Mouse (Mus musculus) heart, adult 2 months (tissue): Measurements from ENCODE around the gene Crocc. TPM values are rescaled to one million over a fixed set of nuclear protein-coding genes. Genes with fewer than 3 reads are reported as not detected.

Experiments used
- DNase-seq, 2 experiments: peaks; one replicate each; pipeline ENCODE4 v3.0.0; 2021
- H3K27ac ChIP-seq: fragments of 200-600 bp; 2 replicates; pipeline ENCODE4 v1.8.1; 2022
- H3K27me3 ChIP-seq: fragments of 200-500 bp; 2 replicates; pipeline ENCODE4 v1.6.1; 2012; ENCODE audit warnings: mild to moderate bottlenecking, low read length, inconsistent platforms, mixed read lengths; ENCODE audit not compliant: control insufficient read depth, insufficient read depth
- H3K36me3 ChIP-seq: fragments of 200-500 bp; 2 replicates; pipeline ENCODE4 v1.6.1; 2012; ENCODE audit warnings: low read length, inconsistent platforms; ENCODE audit not compliant: control insufficient read depth, insufficient read depth
- H3K4me1 ChIP-seq: fragments of 200-500 bp; 2 replicates; pipeline ENCODE4 v1.6.1; 2011; ENCODE audit warnings: low read length; ENCODE audit not compliant: control insufficient read depth, insufficient read depth
- H3K4me3 ChIP-seq: fragments of 200-600 bp; 2 replicates; pipeline ENCODE4 v1.8.1; 2022
- H3K79me2 ChIP-seq: fragments of 200-500 bp; replicated peaks from 2 replicates; pipeline ENCODE4 v1.6.1; 2012; ENCODE audit warnings: mild to moderate bottlenecking, inconsistent platforms, low read length, moderate library complexity, mixed read lengths; ENCODE audit not compliant: control insufficient read depth, insufficient read depth
- H3K9ac ChIP-seq: fragments of 200-500 bp; 2 replicates; pipeline ENCODE4 v1.6.1; 2012; ENCODE audit warnings: low read depth, mild to moderate bottlenecking, control low read depth, inconsistent platforms, low read length, mixed read lengths
- CTCF ChIP-seq: fragments of 200-600 bp; IDR thresholded peaks from 2 replicates; pipeline ENCODE4 v1.8.1; 2022; ENCODE audit warnings: antibody characterized with exemption, mild to moderate bottlenecking, moderate library complexity
- EP300 ChIP-seq: fragments of 200-500 bp; IDR thresholded peaks from 2 replicates; pipeline ENCODE4 v1.6.1; 2011; ENCODE audit warnings: low read depth, low read length, control low read depth; ENCODE audit not compliant: insufficient read depth
- POLR2A ChIP-seq: fragments of 200-500 bp; IDR thresholded peaks from 2 replicates; pipeline ENCODE4 v1.6.1; 2011; ENCODE audit warnings: mild to moderate bottlenecking, low read depth, low read length, control low read depth; ENCODE audit not compliant: insufficient read depth
- WGBS: fragments of 180-500 bp; shearing (Covaris S2); methylation state at CpG from one replicate; pipeline ENCODE4 v1.1.7; 2018; 5-methylcytosine and 5-hydroxymethylcytosine counted together
- intact Hi-C: fragments of 180-260 bp; cut with DNase I; formaldehyde crosslinking; loops from one replicate; pipeline ENCODE4 v1.15.1; 2025
- polyA plus RNA-seq: library from polyadenylated mRNA; depleted of rRNA; stranded (reverse); fragments of >200 nt; gene quantifications from 2 replicates; pipeline ENCODE4 v1.2.3, GENCODE M21; 2012
- total RNA-seq, 2 experiments: library from RNA; stranded (reverse); gene quantifications; 2 replicates each; pipeline ENCODE4 v1.2.3; 2021

Gene Crocc
- total and polyA plus RNA-seq, 3 experiments: 4.6 to 5.1 (median 4.9) TPM

GRCm38 (mm10) chr4:141014856-141015255 is 45.5 kb downstream of the Crocc start:
- TF ChIP-seq CTCF: no peak
- no peak for TF ChIP-seq EP300
- TF ChIP-seq POLR2A: no peak

GRCm38 (mm10) chr4:141014114-141014513 is 46.2 kb downstream of the Crocc start:
- intact Hi-C loops: no loop called here
- H3K79me2 ChIP-seq: no peaks in the 10 kb centered on the region
- no peaks in the 10 kb centered on the region for H3K27me3 ChIP-seq
- H3K4me3 ChIP-seq: no peak overlapping the region
- DNase-seq: no peak
- H3K27ac ChIP-seq: no peak overlapping the region
- peaks cover 7% of the 10 kb centered on the region for H3K4me1 ChIP-seq
- 80% methylated on average over 8 of the region's 8 CpGs for WGBS
- H3K36me3 ChIP-seq: no peaks in the 10 kb centered on the region
- TF ChIP-seq EP300: no peak
- no peak for TF ChIP-seq CTCF
- TF ChIP-seq POLR2A: no peak
- no peak overlapping the region for H3K9ac ChIP-seq

More at GRCm38 (mm10) chr4:141014856-141015255, 45.5 kb downstream of the Crocc start:
- intact Hi-C loops: no loop called here
- Histone ChIP-seq H3K36me3 (no peaks in the 10 kb centered on the region), H3K9ac (no peak overlapping the region), H3K27me3 (no peaks in the 10 kb centered on the region), H3K79me2 (no peaks in the 10 kb centered on the region), H3K27ac (no peak overlapping the region), H3K4me3 (no peak overlapping the region), H3K4me1 (peaks cover 7% of the 10 kb centered on the region)
- WGBS: 89% methylated on average over 11 of the region's 11 CpGs
- DNase-seq: no peak

- Histone ChIP-seq H3K27ac (no peak overlapping the region), H3K36me3 (no peaks in the 10 kb centered on the region), H3K4me3 (no peak overlapping the region), H3K79me2 (no peaks in the 10 kb centered on the region), H3K4me1 (peaks cover 14% of the 10 kb centered on the region), H3K9ac (no peak overlapping the region), H3K27me3 (no peaks in the 10 kb centered on the region)
- no peak for DNase-seq
- no peak for TF ChIP-seq POLR2A
- TF ChIP-seq EP300: no peak
- no peak for TF ChIP-seq CTCF
- intact Hi-C loops: no loop called here
- 76% methylated on average over 10 of the region's 10 CpGs for WGBS
These were observed 47.8 kb downstream of the Crocc start for GRCm38 (mm10) chr4:141012558-141012957.

GRCm38 (mm10) chr4:141011556-141012328 is 48.6 kb downstream of the Crocc start:
- Histone ChIP-seq H3K36me3 (no peaks in the 10 kb centered on the region), H3K27ac (no peak overlapping the region), H3K4me1 (peaks cover 15% of the 10 kb centered on the region), H3K4me3 (no peak overlapping the region), H3K27me3 (no peaks in the 10 kb centered on the region), H3K79me2 (no peaks in the 10 kb centered on the region), H3K9ac (no peak overlapping the region)
- 54% methylated on average over 14 of the region's 14 CpGs for WGBS
- DNase-seq: peak in 1 of 2 experiments; percentile 48
- no peak for TF ChIP-seq POLR2A
- TF ChIP-seq CTCF: no peak
- no peak for TF ChIP-seq EP300
- intact Hi-C loops: no loop called here

- no peak for DNase-seq
- Histone ChIP-seq H3K9ac (peak overlapping the region; percentile 65), H3K79me2 (no peaks in the 10 kb centered on the region), H3K4me3 (peak overlapping the region; percentile 49), H3K27me3 (no peaks in the 10 kb centered on the region), H3K4me1 (peaks cover 11% of the 10 kb centered on the region), H3K27ac (peak overlapping the region; percentile 49), H3K36me3 (no peaks in the 10 kb centered on the region)
- intact Hi-C loops: no loop called here
- TF ChIP-seq CTCF (no peak), POLR2A (no peak), EP300 (no peak)
- WGBS: 11% methylated on average over 17 of the region's 17 CpGs
These were observed 49.4 kb downstream of the Crocc start for GRCm38 (mm10) chr4:141010941-141011429.

- no peak for DNase-seq
- no peaks in the 10 kb centered on the region for H3K79me2 ChIP-seq
- 2% methylated on average over 26 of the region's 26 CpGs for WGBS
- TF ChIP-seq POLR2A (no peak), EP300 (no peak), CTCF (no peak)
- H3K4me1 ChIP-seq: peaks cover 10% of the 10 kb centered on the region
- H3K4me3 ChIP-seq: peak overlapping the region; percentile 49
- H3K27me3 ChIP-seq: no peaks in the 10 kb centered on the region
- H3K36me3 ChIP-seq: no peaks in the 10 kb centered on the region
- H3K27ac ChIP-seq: peak overlapping the region; percentile 49
- intact Hi-C loops: no loop called here
- peak overlapping the region; percentile 65 for H3K9ac ChIP-seq
These were observed 49.8 kb downstream of the Crocc start for GRCm38 (mm10) chr4:141010526-141010925.
